21 mouse cellular contexts compared by ENCODE assay signal in the genomic region with DNA sequence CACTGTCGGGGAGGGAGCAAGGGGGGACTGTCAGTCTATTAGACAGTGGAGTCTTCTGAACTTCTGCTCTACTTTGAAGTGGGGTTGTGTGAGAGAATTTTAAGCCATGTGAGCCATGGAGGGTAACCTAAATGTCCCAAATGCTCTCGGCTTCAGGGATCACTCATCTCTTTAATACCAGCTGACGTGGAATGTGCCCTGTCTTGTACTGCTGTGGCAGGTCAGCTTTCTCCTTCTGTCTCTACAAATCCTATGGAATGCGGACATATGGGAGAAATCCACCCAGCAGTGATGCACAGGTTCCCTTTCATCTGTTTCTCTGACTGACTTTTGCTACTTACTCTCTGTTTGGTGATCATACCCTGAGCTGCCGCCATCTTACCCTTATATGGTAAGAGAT.
DNase-seq lines count a peak whose midpoint lies in the region; ATAC-seq lines count a peak whose summit lies in the region.
"Had no signal": no experiment of that assay in that cellular context is flagged by ENCODE, and none has a peak within 500 bp of the region (broad histone marks: within the 10 kb centered on the region; RNA-seq: fewer than 3 reads in every experiment).

No protein-coding gene starts in this region.

- H3K9ac ChIP-seq in limb, embryonic 13.5 days, result no peak overlapping the region
- no peak overlapping the region for H3K9ac ChIP-seq in lung, embryonic 16.5 days (ENCODE audit: low read length)
- no peak overlapping the region for H3K9ac ChIP-seq in embryonic facial prominence, embryonic 14.5 days (ENCODE audit: low read depth, low read length)
- no peak overlapping the region for H3K9ac ChIP-seq in stomach, embryonic 16.5 days (ENCODE audit: low read length)
- H3K9ac ChIP-seq: forebrain, embryonic 13.5 days; forebrain, postnatal 0 days; heart, embryonic 15.5 days; hindbrain, embryonic 13.5 days had no signal

- ATAC-seq in limb, embryonic 13.5 days (ENCODE audit: low FRiP score, low read depth), result 0 out of 2 replicates have a peak, but pooled peaks have one; percentile 32
- ATAC-seq in lung, embryonic 16.5 days (ENCODE audit: low read depth), result no peak
- ATAC-seq in embryonic facial prominence, embryonic 14.5 days (ENCODE audit: low read depth), result peak; percentile 70; the same call in 1 of the 2 replicates
- no peak for ATAC-seq in stomach, embryonic 16.5 days (ENCODE audit: insufficient read depth, low FRiP score)
- ATAC-seq: forebrain, embryonic 13.5 days; forebrain, postnatal 0 days; hindbrain, postnatal 0 days had no signal

- no peaks in the 10 kb centered on the region for H3K36me3 ChIP-seq in limb, embryonic 13.5 days
- no peaks in the 10 kb centered on the region for H3K36me3 ChIP-seq in limb, embryonic 10.5 days
- no peaks in the 10 kb centered on the region for H3K36me3 ChIP-seq in lung, embryonic 16.5 days (ENCODE audit: control insufficient read depth, insufficient read depth, low read length)
- H3K36me3 ChIP-seq in embryonic facial prominence, embryonic 14.5 days (ENCODE audit: control insufficient read depth, insufficient read depth, low read length), result no peaks in the 10 kb centered on the region
- H3K36me3 ChIP-seq in stomach, embryonic 16.5 days (ENCODE audit: control insufficient read depth, insufficient read depth, low read length), result no peaks in the 10 kb centered on the region
- H3K36me3 ChIP-seq: heart, embryonic 15.5 days; hindbrain, embryonic 13.5 days had no signal

- 82% methylated on average over 5 of the region's 5 CpGs for WGBS in limb, embryonic 13.5 days
- 81% methylated on average over 5 of the region's 5 CpGs for WGBS in limb, embryonic 10.5 days
- 85% methylated on average over 5 of the region's 5 CpGs for WGBS in lung, embryonic 16.5 days
- 59% methylated on average over 5 of the region's 5 CpGs for WGBS in embryonic facial prominence, embryonic 14.5 days
- whole genome bisulfite sequencing in stomach, embryonic 16.5 days, result 84% methylated on average over 5 of the region's 5 CpGs

- H3K27me3 ChIP-seq in limb, embryonic 13.5 days, result no peaks in the 10 kb centered on the region
- H3K27me3 ChIP-seq in limb, embryonic 10.5 days (ENCODE audit: low read depth, poor library complexity, severe bottlenecking), result no peaks in the 10 kb centered on the region
- H3K27me3 ChIP-seq in lung, embryonic 16.5 days (ENCODE audit: control insufficient read depth, insufficient read depth, low read depth, low read length), result no peaks in the 10 kb centered on the region
- no peaks in the 10 kb centered on the region for H3K27me3 ChIP-seq in embryonic facial prominence, embryonic 14.5 days (replicated peaks; ENCODE audit: control insufficient read depth, insufficient read depth, low read length)
- H3K27me3 ChIP-seq in stomach, embryonic 16.5 days (ENCODE audit: control insufficient read depth, insufficient read depth, low read length), result no peaks in the 10 kb centered on the region
- H3K27me3 ChIP-seq: CH12.LX; forebrain, embryonic 13.5 days; heart, embryonic 15.5 days; hindbrain, embryonic 13.5 days had no signal

- no peak overlapping the region for H3K27ac ChIP-seq in limb, embryonic 13.5 days
- H3K27ac ChIP-seq in limb, embryonic 10.5 days, result no peak overlapping the region
- H3K27ac ChIP-seq in lung, embryonic 16.5 days (ENCODE audit: low read length), result peak overlapping the region; percentile 51
- H3K27ac ChIP-seq in embryonic facial prominence, embryonic 14.5 days (replicated peaks; ENCODE audit: low read depth, low read length), result no peak overlapping the region
- H3K27ac ChIP-seq in stomach, embryonic 16.5 days (ENCODE audit: low read length), result 0 out of 2 replicates have a peak overlapping the region, but pooled peaks have one; percentile 38
- H3K27ac ChIP-seq: forebrain, embryonic 13.5 days; heart, adult 2 months; heart, embryonic 15.5 days; hindbrain, embryonic 13.5 days; hindbrain, postnatal 0 days had no signal

- no peak overlapping the region for H3K4me2 ChIP-seq in limb, embryonic 13.5 days (replicated peaks)
- H3K4me2 ChIP-seq in lung, embryonic 16.5 days (ENCODE audit: low read depth, low read length), result no peak overlapping the region
- no peak overlapping the region for H3K4me2 ChIP-seq in embryonic facial prominence, embryonic 14.5 days (ENCODE audit: low read depth, low read length)
- H3K4me2 ChIP-seq in stomach, embryonic 16.5 days (ENCODE audit: low read depth, low read length), result no peak overlapping the region
- H3K4me2 ChIP-seq: forebrain, embryonic 13.5 days; heart, embryonic 11.5 days; heart, embryonic 15.5 days; hindbrain, embryonic 13.5 days had no signal

- peaks cover 14% of the 10 kb centered on the region for H3K4me1 ChIP-seq in limb, embryonic 13.5 days
- peaks cover 19% of the 10 kb centered on the region for H3K4me1 ChIP-seq in limb, embryonic 10.5 days
- H3K4me1 ChIP-seq in lung, embryonic 16.5 days (replicated peaks; ENCODE audit: control insufficient read depth, insufficient read depth, low read length), result peaks cover 6% of the 10 kb centered on the region
- H3K4me1 ChIP-seq in embryonic facial prominence, embryonic 14.5 days (ENCODE audit: control insufficient read depth, insufficient read depth, low read length), result peaks cover 26% of the 10 kb centered on the region
- peaks cover 6% of the 10 kb centered on the region; the same call in 1 of the 2 replicates for H3K4me1 ChIP-seq in stomach, embryonic 16.5 days (ENCODE audit: control insufficient read depth, insufficient read depth, low read length)
- H3K4me1 ChIP-seq: forebrain, embryonic 13.5 days; heart, embryonic 15.5 days; hindbrain, embryonic 13.5 days had no signal

- H3K4me3 ChIP-seq in limb, embryonic 13.5 days, result no peak overlapping the region
- no peak overlapping the region for H3K4me3 ChIP-seq in limb, embryonic 10.5 days
- no peak overlapping the region for H3K4me3 ChIP-seq in lung, embryonic 16.5 days (ENCODE audit: low read length)
- no peak overlapping the region for H3K4me3 ChIP-seq in embryonic facial prominence, embryonic 14.5 days (ENCODE audit: low read depth, low read length)
- no peak overlapping the region for H3K4me3 ChIP-seq in stomach, embryonic 16.5 days (replicated peaks; ENCODE audit: low read length)
- H3K4me3 ChIP-seq: forebrain, embryonic 13.5 days; heart, adult 2 months; heart, embryonic 15.5 days; hindbrain, embryonic 13.5 days had no signal

- DNase-seq in limb, embryonic 10.5 days (ENCODE audit: low spot score), result no peak
- DNase-seq in lung, postnatal 10 days, result no peak
- DNase-seq in embryonic facial prominence, embryonic 14.5 days (ENCODE audit: low spot score), result peak; percentile 75
- DNase-seq in Muller cell, postnatal 12 days (ENCODE audit: inconsistent ontology term), result no peak
- DNase-seq: adrenal gland, adult 2 months; adrenal gland, postnatal 25 days; cerebellum, adult 2 months; cerebellum, postnatal 10 days; forebrain, postnatal 0 days; gastrocnemius, postnatal 14 days; heart, adult 2 months; heart, postnatal 14 days had no signal

- no peaks in the 10 kb centered on the region for H3K9me3 ChIP-seq in limb, embryonic 13.5 days
- H3K9me3 ChIP-seq in limb, embryonic 10.5 days (replicated peaks), result no peaks in the 10 kb centered on the region
- H3K9me3 ChIP-seq in lung, embryonic 16.5 days (ENCODE audit: control insufficient read depth, low read length), result no peaks in the 10 kb centered on the region
- H3K9me3 ChIP-seq in embryonic facial prominence, embryonic 14.5 days (ENCODE audit: control insufficient read depth, low read length), result no peaks in the 10 kb centered on the region
- no peaks in the 10 kb centered on the region for H3K9me3 ChIP-seq in stomach, embryonic 16.5 days (replicated peaks; ENCODE audit: control insufficient read depth, low read length)
- H3K9me3 ChIP-seq: forebrain, embryonic 13.5 days; heart, embryonic 15.5 days; hindbrain, embryonic 13.5 days had no signal

Comparison
In these comparisons a context has a peak if more than half of its experiments do, and no peak if none do; other contexts are left out.
1. ATAC-seq: peak in limb, embryonic 13.5 days (single experiment) and embryonic facial prominence, embryonic 14.5 days (single experiment); none in lung, embryonic 16.5 days (single experiment) and stomach, embryonic 16.5 days (single experiment).
2. H3K27ac ChIP-seq: peak in lung, embryonic 16.5 days (single experiment) and stomach, embryonic 16.5 days (single experiment); none in limb, embryonic 13.5 days (single experiment), limb, embryonic 10.5 days (single experiment) and embryonic facial prominence, embryonic 14.5 days (single experiment).